Mouse (Mus musculus) lung, embryonic 16.5 days (tissue): ENCODE measurements around the gene Ten1. TPM values are rescaled to one million over a fixed set of nuclear protein-coding genes. Genes with fewer than 3 reads are reported as not detected.

Experiments
- ATAC-seq: fragments of 200-750 bp; cut with Nextera tagmentation; 2 replicates; pipeline ENCODE4 v1.8.0; 2017; ENCODE audit warnings: low read depth, mild to moderate bottlenecking, moderate library complexity
- H3K27ac ChIP-seq: fragments of 300-500 bp; sonication (generic); 2 replicates; pipeline ENCODE4 v1.5.1; 2014; ENCODE audit warnings: mild to moderate bottlenecking, control low read depth, low read length
- H3K27me3 ChIP-seq: fragments of 300-500 bp; sonication (generic); 2 replicates; pipeline ENCODE4 v1.6.1; 2014; ENCODE audit warnings: low read depth, low read length, mixed read lengths; ENCODE audit not compliant: control insufficient read depth, insufficient read depth
- H3K36me3 ChIP-seq: fragments of 300-500 bp; sonication (generic); 2 replicates; pipeline ENCODE4 v1.6.1; 2014; ENCODE audit warnings: low read length; ENCODE audit not compliant: control insufficient read depth, insufficient read depth
- H3K4me1 ChIP-seq: fragments of 300-500 bp; sonication (generic); replicated peaks from 2 replicates; pipeline ENCODE4 v1.6.1; 2014; ENCODE audit warnings: low read length, mixed read lengths; ENCODE audit not compliant: control insufficient read depth, insufficient read depth
- H3K4me2 ChIP-seq: fragments of 300-500 bp; sonication (generic); 2 replicates; pipeline ENCODE4 v1.6.1; 2014; ENCODE audit warnings: low read depth, low read length, control low read depth
- H3K4me3 ChIP-seq: fragments of 300-500 bp; sonication (generic); 2 replicates; pipeline ENCODE4 v1.5.1; 2014; ENCODE audit warnings: mild to moderate bottlenecking, low read length, control low read depth
- H3K9ac ChIP-seq: fragments of 300-500 bp; sonication (generic); 2 replicates; pipeline ENCODE4 v1.6.1; 2014; ENCODE audit warnings: low read length, control low read depth
- H3K9me3 ChIP-seq: fragments of 300-500 bp; sonication (generic); 2 replicates; pipeline ENCODE4 v1.6.1; 2016; ENCODE audit warnings: low read length; ENCODE audit not compliant: control insufficient read depth
- WGBS: fragments of 180-500 bp; shearing (Covaris S2); extraction: QIAGEN DNeasy Blood & Tissue Kit; methylation state at CpG from one replicate; pipeline ENCODE4 v1.1.7; 2014; 5-methylcytosine and 5-hydroxymethylcytosine counted together
- polyA plus RNA-seq: library from polyadenylated mRNA; unstranded; fragments of >200 nt; fragmentation: Nextera tagmentation; extraction: Ambion mirVana; gene quantifications from 2 replicates; pipeline ENCODE4 v1.2.1, GENCODE M21; 2015

The Ten1 gene
- polyA plus RNA-seq, 1 experiment from 2014 or later, result 74.9 TPM

- no peak overlapping the region for H3K27ac ChIP-seq
- no peaks in the 10 kb centered on the region for H3K27me3 ChIP-seq
- H3K4me2 ChIP-seq, result no peak overlapping the region
- H3K4me3 ChIP-seq, result no peak overlapping the region
- 77% methylated on average over 8 of the region's 8 CpGs for WGBS
- H3K36me3 ChIP-seq, result peaks cover 45% of the 10 kb centered on the region
- peaks cover 4% of the 10 kb centered on the region for H3K4me1 ChIP-seq
- ATAC-seq, result no peak
- H3K9me3 ChIP-seq, result no peaks in the 10 kb centered on the region
- no peak overlapping the region for H3K9ac ChIP-seq
These were observed 45.9 kb downstream of the Ten1 start for GRCm38 (mm10) chr11:116244580-116244979.

- H3K27ac ChIP-seq, result no peak overlapping the region
- no peak overlapping the region for H3K4me2 ChIP-seq
- no peak overlapping the region for H3K9ac ChIP-seq
- H3K36me3 ChIP-seq, result peaks cover 54% of the 10 kb centered on the region
- no peak overlapping the region for H3K4me3 ChIP-seq
- H3K9me3 ChIP-seq, result no peaks in the 10 kb centered on the region
- 80% methylated on average over 6 of the region's 6 CpGs for WGBS
- no peaks in the 10 kb centered on the region for H3K4me1 ChIP-seq
- no peaks in the 10 kb centered on the region for H3K27me3 ChIP-seq
- no peak for ATAC-seq
These were observed 47.0 kb downstream of the Ten1 start for GRCm38 (mm10) chr11:116245616-116246015.

GRCm38 (mm10) chr11:116247502-116248222 is 49.0 kb downstream of the Ten1 start:
- ATAC-seq, result peak; percentile 51
- Histone ChIP-seq H3K4me1 (no peaks in the 10 kb centered on the region), H3K36me3 (peaks cover 72% of the 10 kb centered on the region)

GRCm38 (mm10) chr11:116250898-116251297 is 52.2 kb downstream of the Ten1 start:
- H3K27me3 ChIP-seq, result no peaks in the 10 kb centered on the region
- H3K36me3 ChIP-seq, result peaks cover 62% of the 10 kb centered on the region
- 76% methylated on average over 8 of the region's 8 CpGs for WGBS
- H3K4me2 ChIP-seq, result no peak overlapping the region
- no peak overlapping the region for H3K4me3 ChIP-seq
- no peak overlapping the region for H3K27ac ChIP-seq
- H3K9ac ChIP-seq, result no peak overlapping the region
- H3K9me3 ChIP-seq, result no peaks in the 10 kb centered on the region
- peaks cover 8% of the 10 kb centered on the region for H3K4me1 ChIP-seq
- ATAC-seq, result no peak

More at GRCm38 (mm10) chr11:116247502-116248222, 49.0 kb downstream of the Ten1 start:
- no peaks in the 10 kb centered on the region for H3K9me3 ChIP-seq
- no peak overlapping the region for H3K4me3 ChIP-seq
- H3K27ac ChIP-seq, result no peak overlapping the region
- 80% methylated on average over 14 of the region's 14 CpGs for WGBS
- no peak overlapping the region for H3K4me2 ChIP-seq
- H3K9ac ChIP-seq, result no peak overlapping the region
- H3K27me3 ChIP-seq, result no peaks in the 10 kb centered on the region

- 89% methylated on average over 3 of the region's 3 CpGs for WGBS
- H3K36me3 ChIP-seq, result peaks cover 54% of the 10 kb centered on the region
- H3K4me1 ChIP-seq, result peaks cover 8% of the 10 kb centered on the region
These were observed 54.5 kb downstream of the Ten1 start for GRCm38 (mm10) chr11:116253076-116253600.

GRCm38 (mm10) chr11:116254627-116255026 is 56.0 kb downstream of the Ten1 start:
- Histone ChIP-seq H3K9me3 (no peaks in the 10 kb centered on the region), H3K27me3 (no peaks in the 10 kb centered on the region), H3K27ac (peak overlapping the region; percentile 80), H3K4me2 (no peak overlapping the region), H3K36me3 (peaks cover 52% of the 10 kb centered on the region), H3K9ac (no peak overlapping the region), H3K4me1 (peaks cover 12% of the 10 kb centered on the region), H3K4me3 (no peak overlapping the region)
- WGBS, result 53% methylated on average over 9 of the region's 9 CpGs
- ATAC-seq, result peak; percentile 67

More at GRCm38 (mm10) chr11:116253076-116253600, 54.5 kb downstream of the Ten1 start:
- ATAC-seq, result no peak
- no peak overlapping the region for H3K27ac ChIP-seq
- H3K4me2 ChIP-seq, result no peak overlapping the region
- no peaks in the 10 kb centered on the region for H3K27me3 ChIP-seq
- H3K9me3 ChIP-seq, result no peaks in the 10 kb centered on the region
- H3K9ac ChIP-seq, result no peak overlapping the region
- no peak overlapping the region for H3K4me3 ChIP-seq

- no peaks in the 10 kb centered on the region for H3K9me3 ChIP-seq
- WGBS, result 75% methylated on average over 22 of the region's 22 CpGs
- no peak overlapping the region for H3K4me2 ChIP-seq
- H3K27ac ChIP-seq, result peak overlapping the region; percentile 80
- H3K36me3 ChIP-seq, result peaks cover 51% of the 10 kb centered on the region
- peaks cover 19% of the 10 kb centered on the region for H3K4me1 ChIP-seq
- no peak for ATAC-seq
- no peak overlapping the region for H3K9ac ChIP-seq
- no peak overlapping the region for H3K4me3 ChIP-seq
- H3K27me3 ChIP-seq, result no peaks in the 10 kb centered on the region
These were observed 56.7 kb downstream of the Ten1 start for GRCm38 (mm10) chr11:116255090-116255981.

GRCm38 (mm10) chr11:116255982-116256675 is 57.5 kb downstream of the Ten1 start:
- no peaks in the 10 kb centered on the region for H3K9me3 ChIP-seq
- peaks cover 50% of the 10 kb centered on the region for H3K36me3 ChIP-seq
- 77% methylated on average over 9 of the region's 9 CpGs for WGBS
- H3K27ac ChIP-seq, result no peak overlapping the region; the same call in 1 of the 2 replicates
- H3K9ac ChIP-seq, result no peak overlapping the region
- no peak for ATAC-seq
- no peaks in the 10 kb centered on the region for H3K27me3 ChIP-seq
- H3K4me2 ChIP-seq, result no peak overlapping the region
- H3K4me1 ChIP-seq, result peaks cover 22% of the 10 kb centered on the region
- H3K4me3 ChIP-seq, result no peak overlapping the region
